Mouse (Mus musculus): ENCODE results near the gene Zfp383. TPM values are rescaled to one million over a fixed set of nuclear protein-coding genes. Genes with fewer than 3 reads are reported as not detected.
A peak's percentile ranks its signal among the peaks of the same experiment; 100 is the strongest.
"Not testable (repeated sequence)": the region's sequence is repeated elsewhere in the genome, so short reads cannot be mapped to it uniquely, and the experiment has no call there.

Zfp383 gene
- polyA plus RNA-seq, 1 experiment: 1.5 TPM

DNA sequence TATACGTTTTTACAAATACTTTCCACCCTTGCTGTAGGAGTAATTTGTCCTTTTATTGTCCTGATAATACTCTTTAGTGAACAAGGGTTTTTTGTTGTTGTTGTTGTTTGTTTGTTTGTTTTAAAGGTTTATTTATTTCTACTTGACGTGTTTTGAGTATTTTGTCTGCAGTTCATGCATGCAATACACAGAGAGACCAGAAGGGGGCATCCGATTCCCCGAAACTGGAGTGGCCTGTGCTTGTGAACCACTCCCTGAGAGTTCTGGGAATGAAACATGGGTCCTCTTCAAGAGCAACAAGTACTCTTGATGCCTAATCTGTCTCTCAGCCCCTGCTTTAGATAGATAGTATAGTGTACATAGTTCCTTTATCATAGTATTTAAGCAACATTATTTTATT lies 46.7 kb downstream of the Zfp383 start:
- H3K4me3 ChIP-seq (ENCODE audit: insufficient read depth, low read depth, low read length): no peak overlapping the region

DNA sequence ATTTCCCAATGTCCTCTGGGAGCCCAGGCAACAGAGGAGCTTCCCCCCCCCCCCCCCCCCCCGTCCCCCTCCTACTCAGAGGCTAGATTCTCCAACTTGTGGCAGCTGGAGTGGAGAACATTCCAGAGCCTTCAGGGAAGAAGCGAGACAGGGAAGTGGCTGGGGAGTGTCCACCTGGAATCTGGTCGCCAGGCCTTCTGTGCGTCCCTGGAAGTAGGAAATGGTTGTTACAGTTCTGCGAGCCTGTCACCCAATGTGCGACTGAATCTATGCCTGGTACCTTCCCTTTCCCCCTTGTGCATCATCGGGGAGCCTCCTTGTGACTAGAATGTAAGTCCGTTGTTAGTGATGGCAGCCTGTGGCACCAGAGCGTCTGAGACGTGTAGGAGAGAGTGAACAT lies 48.2 kb downstream of the Zfp383 start:
- TF ChIP-seq CTCF (conservative IDR thresholded peaks at IDR 0.05; ENCODE audit: insufficient read depth, insufficient read length, low read depth, low read length): no peak
- no peak for TF ChIP-seq POLR2A (IDR thresholded peaks at IDR 0.05; ENCODE audit: low read depth, low read length)
- H3K4me3 ChIP-seq (ENCODE audit: insufficient read depth, low read depth, low read length): peak overlapping the region; percentile 1
- H3K36me3 ChIP-seq (ENCODE audit: control insufficient read depth, insufficient read depth, low read length): no peaks in the 10 kb centered on the region
- H3K27me3 ChIP-seq (replicated peaks; ENCODE audit: control insufficient read depth, insufficient read depth, low read length): no peaks in the 10 kb centered on the region
- 49% methylated on average over 10 of the region's 10 CpGs for WGBS
- no peak overlapping the region for H3K27ac ChIP-seq (ENCODE audit: insufficient read depth, low read depth, low read length)
- DNase-seq: peak; percentile 14
- H3K4me1 ChIP-seq (ENCODE audit: control insufficient read depth, insufficient read depth, low read length): no peaks in the 10 kb centered on the region

More for the DNA sequence above, 46.7 kb downstream of the Zfp383 start:
- no peaks in the 10 kb centered on the region for H3K36me3 ChIP-seq (ENCODE audit: control insufficient read depth, insufficient read depth, low read length)
- H3K27me3 ChIP-seq (replicated peaks; ENCODE audit: control insufficient read depth, insufficient read depth, low read length): no peaks in the 10 kb centered on the region
- H3K27ac ChIP-seq (ENCODE audit: insufficient read depth, low read depth, low read length): no peak overlapping the region
- TF ChIP-seq POLR2A (IDR thresholded peaks at IDR 0.05; ENCODE audit: low read depth, low read length): no peak
- peak; percentile 67 for TF ChIP-seq CTCF (conservative IDR thresholded peaks at IDR 0.05; ENCODE audit: insufficient read depth, insufficient read length, low read depth, low read length)
- H3K4me1 ChIP-seq (ENCODE audit: control insufficient read depth, insufficient read depth, low read length): no peaks in the 10 kb centered on the region
- peak; percentile 70 for DNase-seq
- 11% methylated on average over 4 of the region's 4 CpGs for WGBS

DNA sequence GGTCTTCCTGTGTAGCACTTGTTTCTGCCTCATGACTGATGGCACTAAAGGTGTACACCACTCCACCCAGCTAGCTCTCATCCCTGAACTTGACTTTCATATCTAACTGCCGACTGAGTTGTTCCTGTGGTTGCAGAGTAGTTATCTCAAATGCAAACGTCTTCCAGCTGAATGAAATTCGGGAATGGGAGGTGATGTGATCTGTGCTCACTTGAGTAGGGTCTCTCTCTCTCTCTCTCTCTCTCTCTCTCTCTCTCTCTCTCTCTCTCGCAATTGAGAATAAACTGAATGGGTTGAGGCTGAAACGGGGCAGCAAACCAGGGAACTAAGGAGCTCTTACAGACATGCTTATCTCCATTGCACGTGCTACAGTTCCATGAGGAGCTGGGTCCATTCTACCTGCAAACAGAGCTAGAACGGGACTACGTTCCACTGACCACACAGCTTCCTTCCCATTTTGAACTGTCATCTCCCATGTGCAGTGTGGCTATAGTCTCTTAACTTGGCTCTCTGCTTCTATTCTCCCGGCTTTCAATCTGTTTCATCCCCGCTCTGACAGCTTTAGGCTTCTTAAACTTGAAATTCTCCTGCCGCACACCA lies 50.2 kb downstream of the Zfp383 start:
- Histone ChIP-seq H3K27ac (ENCODE audit: insufficient read depth, low read depth, low read length) (no peak overlapping the region), H3K36me3 (ENCODE audit: control insufficient read depth, insufficient read depth, low read length) (no peaks in the 10 kb centered on the region), H3K4me1 (ENCODE audit: control insufficient read depth, insufficient read depth, low read length) (no peaks in the 10 kb centered on the region), H3K27me3 (replicated peaks; ENCODE audit: control insufficient read depth, insufficient read depth, low read length) (no peaks in the 10 kb centered on the region), H3K4me3 (ENCODE audit: insufficient read depth, low read depth, low read length) (no peak overlapping the region)
- WGBS: 87% methylated on average over 11 of the region's 11 CpGs
- no peak for DNase-seq
- TF ChIP-seq POLR2A (IDR thresholded peaks at IDR 0.05; ENCODE audit: low read depth, low read length) (no peak), CTCF (conservative IDR thresholded peaks at IDR 0.05; ENCODE audit: insufficient read depth, insufficient read length, low read depth, low read length) (no peak)

DNA sequence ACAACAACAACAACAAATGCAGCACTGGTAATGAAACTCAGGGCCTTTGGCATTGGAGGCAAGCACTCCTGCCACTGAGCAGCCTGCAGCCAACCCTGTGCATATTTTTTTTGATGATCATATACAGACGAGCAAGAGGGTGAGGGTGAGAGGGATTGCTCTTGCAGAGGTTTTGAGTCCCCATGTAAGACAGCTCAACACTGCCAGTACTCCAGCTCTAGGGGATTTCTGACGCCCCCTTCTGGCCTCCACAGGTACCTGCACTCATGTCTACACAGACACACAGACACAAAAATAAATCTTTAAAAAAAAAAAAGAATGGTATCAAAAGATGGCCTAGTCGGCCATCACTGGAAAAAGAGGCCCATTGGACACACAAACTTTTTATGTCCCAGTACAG lies 51.0 kb downstream of the Zfp383 start:
- Histone ChIP-seq H3K4me3 (ENCODE audit: insufficient read depth, low read depth, low read length) (no peak overlapping the region), H3K4me1 (ENCODE audit: control insufficient read depth, insufficient read depth, low read length) (no peaks in the 10 kb centered on the region), H3K36me3 (ENCODE audit: control insufficient read depth, insufficient read depth, low read length) (no peaks in the 10 kb centered on the region), H3K27me3 (replicated peaks; ENCODE audit: control insufficient read depth, insufficient read depth, low read length) (no peaks in the 10 kb centered on the region), H3K27ac (ENCODE audit: insufficient read depth, low read depth, low read length) (no peak overlapping the region)
- TF ChIP-seq POLR2A (IDR thresholded peaks at IDR 0.05; ENCODE audit: low read depth, low read length): no peak
- TF ChIP-seq CTCF (conservative IDR thresholded peaks at IDR 0.05; ENCODE audit: insufficient read depth, insufficient read length, low read depth, low read length): no peak
- no peak for DNase-seq
- 60% methylated on average over 3 of the region's 3 CpGs for WGBS

DNA sequence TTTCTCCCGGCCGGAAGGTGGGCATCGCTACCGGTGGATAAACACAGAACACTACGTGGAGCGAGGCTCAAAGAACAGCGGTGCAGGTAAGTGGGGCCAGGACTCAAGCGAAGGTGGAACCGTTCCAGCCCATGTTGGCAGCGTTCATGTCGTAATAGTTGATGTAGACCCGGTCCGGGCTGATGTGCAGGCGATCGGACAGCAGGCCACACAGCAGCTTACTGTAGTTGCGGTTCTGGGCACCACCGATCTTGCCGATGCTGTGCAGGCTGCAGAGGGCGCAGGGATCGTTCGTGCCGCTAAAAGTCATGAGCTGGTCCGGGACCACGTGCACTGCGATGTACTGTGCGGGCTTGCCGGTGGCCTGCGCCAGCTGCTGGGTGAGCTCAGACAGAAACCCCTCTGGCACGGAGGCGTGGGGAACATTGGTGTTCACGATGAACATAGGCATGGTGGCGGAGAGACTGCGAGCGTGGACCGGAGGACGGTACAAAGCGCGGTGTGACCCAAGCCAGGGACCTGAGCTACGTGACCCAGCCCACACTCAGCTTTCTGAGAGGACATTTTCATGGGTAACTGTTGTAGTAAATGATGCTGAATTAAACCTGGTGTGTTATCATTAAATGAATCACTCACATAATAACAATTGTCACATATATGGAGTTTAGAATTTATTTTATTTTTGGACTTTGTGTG lies 57.2 kb downstream of the Zfp383 start:
- not testable (repeated sequence) for H3K36me3 ChIP-seq (ENCODE audit: control insufficient read depth, insufficient read depth, low read length); H3K4me1 ChIP-seq (ENCODE audit: control insufficient read depth, insufficient read depth, low read length); DNase-seq; H3K27ac ChIP-seq (ENCODE audit: insufficient read depth, low read depth, low read length); H3K27me3 ChIP-seq (replicated peaks; ENCODE audit: control insufficient read depth, insufficient read depth, low read length); H3K4me3 ChIP-seq (ENCODE audit: insufficient read depth, low read depth, low read length)
- 59% methylated on average over 39 of the region's 39 CpGs for WGBS

Other genes with a start within 250 kb of the Zfp383 start
- gene Catsperg2, start 181.2 kb upstream of the Zfp383 start, polyA plus RNA-seq (2012; rRNA removed): 0.03 TPM in 1 of 2 replicates, not detected in the other
- gene Zfp84, start 139.7 kb upstream of the Zfp383 start, polyA plus RNA-seq (2012; rRNA removed): 5.5 and 5.7 TPM in 2 replicates
- gene Zfp30, start 124.2 kb upstream of the Zfp383 start, polyA plus RNA-seq (2012; rRNA removed): 3.6 and 3.8 TPM in 2 replicates
- gene Zfp790, start 92.1 kb upstream of the Zfp383 start, polyA plus RNA-seq (2012; rRNA removed): 2.6 and 3.3 TPM in 2 replicates
- gene Zfp940, start 54.6 kb upstream of the Zfp383 start, polyA plus RNA-seq (2012; rRNA removed): 0.48 and 0.61 TPM in 2 replicates
- gene Zfp420, start 48.2 kb upstream of the Zfp383 start, polyA plus RNA-seq (2012; rRNA removed): 1.7 and 1.8 TPM in 2 replicates
- gene Zfp27, start 1.7 kb upstream of the Zfp383 start, polyA plus RNA-seq (2012; rRNA removed): 2.1 and 2.4 TPM in 2 replicates
- gene Zfp74, start 45.9 kb downstream of the Zfp383 start, polyA plus RNA-seq (2012; rRNA removed): 4.7 and 5.0 TPM in 2 replicates
- 4.5 and 5.0 TPM in 2 replicates for gene Zfp568, start 75.7 kb downstream of the Zfp383 start, polyA plus RNA-seq (2012; rRNA removed)
- gene Zfp14, start 143.2 kb downstream of the Zfp383 start, polyA plus RNA-seq (2012; rRNA removed): 1.7 and 1.9 TPM in 2 replicates
- 0.29 and 0.42 TPM in 2 replicates for gene Zfp82, start 164.7 kb downstream of the Zfp383 start, polyA plus RNA-seq (2012; rRNA removed)
- 0.07 TPM in 1 of 2 replicates, not detected in the other for gene Gm26920, start 182.2 kb downstream of the Zfp383 start, polyA plus RNA-seq (2012; rRNA removed)
- gene Zfp566, start 182.3 kb downstream of the Zfp383 start, polyA plus RNA-seq (2012; rRNA removed): 1.4 and 2.1 TPM in 2 replicates
- gene Zfp260, start 186.6 kb downstream of the Zfp383 start, polyA plus RNA-seq (2012; rRNA removed): 13.2 and 18.1 TPM in 2 replicates
- gene Zfp382, start 213.7 kb downstream of the Zfp383 start, polyA plus RNA-seq (2012; rRNA removed): 0.64 and 1.4 TPM in 2 replicates

Data from kidney, adult 2 months (tissue).